Mouse (Mus musculus) liver, embryonic 13.5 days (tissue): ENCODE data around the gene BC030867. TPM values are rescaled to one million over a fixed set of nuclear protein-coding genes. Genes with fewer than 3 reads are reported as not detected.

Source experiments
- ATAC-seq: fragments of 200-750 bp; cut with Nextera tagmentation; 2 replicates; pipeline ENCODE4 v1.8.0; 2017; ENCODE audit warnings: low read depth, mild to moderate bottlenecking, moderate number of reproducible peaks, moderate library complexity
- DNase-seq: peaks from one replicate; pipeline ENCODE4 v3.0.0; 2022
- H3K27ac ChIP-seq: fragments of 300-500 bp; sonication (generic); 2 replicates; pipeline ENCODE4 v1.5.1; 2015; ENCODE audit warnings: moderate library complexity, mild to moderate bottlenecking, inconsistent platforms
- H3K27me3 ChIP-seq: fragments of 300-500 bp; sonication (generic); 2 replicates; pipeline ENCODE4 v1.6.1; 2015; ENCODE audit warnings: mild to moderate bottlenecking, inconsistent platforms
- H3K36me3 ChIP-seq: fragments of 300-500 bp; sonication (generic); 2 replicates; pipeline ENCODE4 v1.6.1; 2015; ENCODE audit warnings: mild to moderate bottlenecking, inconsistent platforms
- H3K4me1 ChIP-seq: fragments of 300-500 bp; sonication (generic); replicated peaks from 2 replicates; pipeline ENCODE4 v1.6.1; 2015; ENCODE audit warnings: inconsistent platforms
- H3K4me2 ChIP-seq: fragments of 300-500 bp; sonication (generic); 2 replicates; pipeline ENCODE4 v1.6.1; 2015; ENCODE audit warnings: inconsistent platforms, mild to moderate bottlenecking, moderate library complexity
- H3K4me3 ChIP-seq: fragments of 300-500 bp; sonication (generic); replicated peaks from 2 replicates; pipeline ENCODE4 v1.5.1; 2015; ENCODE audit warnings: mild to moderate bottlenecking, inconsistent platforms
- H3K9ac ChIP-seq: fragments of 300-500 bp; sonication (generic); 2 replicates; pipeline ENCODE4 v1.6.1; 2015; ENCODE audit warnings: mild to moderate bottlenecking, inconsistent platforms
- H3K9me3 ChIP-seq: fragments of 300-500 bp; sonication (generic); replicated peaks from 2 replicates; pipeline ENCODE4 v1.6.1; 2016; ENCODE audit warnings: inconsistent platforms
- WGBS: fragments of 180-500 bp; shearing (Covaris S2); methylation state at CpG from one replicate; pipeline ENCODE4 v1.1.7; 2015; ENCODE audit not compliant: insufficient replicate concordance; 5-methylcytosine and 5-hydroxymethylcytosine counted together
- microRNA-seq: library from miRNA; unstranded; fragments of <30 nt; microRNA quantifications from one replicate; pipeline ENCODE4, GENCODE M21; 2016
- polyA plus RNA-seq: library from polyadenylated mRNA; unstranded; fragments of >200 nt; fragmentation: Nextera tagmentation; extraction: Ambion mirVana; gene quantifications from 2 replicates; pipeline ENCODE4 v1.2.1, GENCODE M21; 2015

The BC030867 gene
- polyA plus RNA-seq, 1 experiment from 2014 or later, result 14.6 TPM

DNA sequence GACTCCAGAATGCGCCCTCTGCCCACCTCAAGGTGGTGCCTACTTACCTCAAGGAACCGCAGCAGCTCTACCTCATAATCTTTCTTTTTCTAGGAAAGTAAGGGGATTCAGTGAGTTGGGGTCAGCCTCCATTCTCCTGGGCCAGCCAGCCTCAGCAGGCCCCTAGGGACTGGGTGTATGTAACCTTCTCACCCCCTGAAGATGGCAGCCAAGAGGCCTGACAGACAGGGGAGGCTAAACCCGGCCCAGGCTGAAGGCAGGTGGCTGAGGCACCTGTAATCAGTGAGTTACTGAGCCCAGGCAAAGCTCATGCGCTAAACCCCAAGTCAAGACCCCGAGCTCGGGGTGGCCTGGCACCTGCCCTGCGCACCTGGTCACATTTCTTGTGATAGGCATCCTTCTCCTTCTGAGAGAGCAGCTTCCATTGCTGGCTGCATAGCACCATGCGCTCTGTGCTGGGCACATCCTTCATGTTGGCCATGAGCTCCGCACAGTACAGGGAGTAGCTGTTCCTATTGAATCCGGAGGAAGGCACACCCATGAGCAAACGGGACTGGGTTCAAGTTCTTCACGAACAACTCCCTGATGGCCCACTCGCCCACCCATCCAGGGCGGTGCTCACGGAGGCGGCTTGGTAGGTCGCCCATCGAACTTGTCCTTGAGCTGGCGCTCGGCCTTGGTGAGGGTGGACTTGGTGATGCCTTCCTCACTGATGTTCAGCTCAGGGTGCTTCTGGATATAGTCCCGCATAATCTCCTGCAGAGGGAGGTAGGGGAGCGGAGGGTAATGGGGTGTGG lies 61.3 kb downstream of the BC030867 start:
- Histone ChIP-seq H3K36me3 (peaks cover 97% of the 10 kb centered on the region), H3K4me1 (peaks cover 78% of the 10 kb centered on the region), H3K9me3 (no peaks in the 10 kb centered on the region), H3K4me3 (peak overlapping the region; percentile 61), H3K27ac (peak overlapping the region; percentile 84), H3K9ac (peak overlapping the region; percentile 72), H3K4me2 (peak overlapping the region; percentile 82), H3K27me3 (no peaks in the 10 kb centered on the region)
- no peak for DNase-seq
- WGBS, result 71% methylated on average over 22 of the region's 22 CpGs
- ATAC-seq, result no peak

DNA sequence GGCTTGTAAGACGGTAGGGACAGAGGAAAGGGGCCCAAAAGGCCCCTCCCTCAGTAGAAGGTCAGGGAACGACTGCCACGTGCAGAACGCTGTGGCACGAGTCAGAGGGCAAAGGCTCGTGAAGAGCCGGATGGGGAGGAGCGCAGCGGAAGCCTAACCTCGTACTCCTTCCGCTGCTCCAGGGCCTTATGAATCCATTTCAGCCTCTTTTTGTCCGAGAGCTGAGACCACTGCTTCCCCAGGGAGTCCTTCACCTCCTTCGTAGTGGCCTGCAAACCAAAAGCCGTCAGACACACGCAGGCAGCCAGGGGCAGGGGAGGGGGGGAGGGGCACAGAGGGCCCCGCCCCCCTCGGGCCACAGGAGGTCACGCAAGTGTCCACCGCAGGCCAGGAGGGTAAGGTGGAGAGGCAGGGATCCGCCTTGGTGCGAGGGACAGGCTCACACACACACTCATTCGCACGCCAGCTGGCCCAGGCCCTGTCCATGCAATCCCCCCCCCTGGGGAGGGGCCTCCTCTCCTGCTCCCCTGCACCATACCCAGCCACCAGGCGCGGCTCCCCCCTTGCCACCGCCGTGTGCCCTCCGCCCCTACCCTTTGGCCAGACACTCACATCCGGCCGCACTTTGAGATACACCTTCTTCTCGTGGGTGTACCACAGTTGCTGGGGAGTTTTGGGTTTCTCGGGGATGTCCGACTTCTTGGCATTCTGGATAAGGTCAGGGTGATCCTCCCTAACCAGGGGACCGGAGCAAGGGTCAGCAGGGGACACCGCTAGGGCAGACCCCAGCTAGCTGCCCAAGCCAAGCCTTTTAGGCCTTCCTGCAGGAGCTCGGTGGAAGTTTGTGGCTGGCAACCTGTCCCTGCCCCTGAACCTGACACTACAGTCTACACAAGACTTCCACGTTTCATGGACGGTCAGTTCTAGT lies 62.4 kb downstream of the BC030867 start:
- DNase-seq (no peak), ATAC-seq (peak; percentile 2; the same call in 1 of the 2 replicates)
- H3K9ac ChIP-seq, result peak overlapping the region; percentile 72
- peak overlapping the region; percentile 61 for H3K4me3 ChIP-seq
- H3K4me2 ChIP-seq, result peak overlapping the region; percentile 82
- peaks cover 96% of the 10 kb centered on the region for H3K36me3 ChIP-seq
- peaks cover 85% of the 10 kb centered on the region for H3K4me1 ChIP-seq
- H3K27me3 ChIP-seq, result no peaks in the 10 kb centered on the region
- peak overlapping the region; percentile 84 for H3K27ac ChIP-seq
- WGBS, result 48% methylated on average over 36 of the region's 38 CpGs
- H3K9me3 ChIP-seq, result no peaks in the 10 kb centered on the region

- Histone ChIP-seq H3K36me3 (peaks cover 87% of the 10 kb centered on the region), H3K9ac (0 out of 2 replicates have a peak overlapping the region, but pooled peaks have one; percentile 33), H3K4me2 (0 out of 2 replicates have a peak overlapping the region, but pooled peaks have one; percentile 2), H3K4me3 (no peak overlapping the region), H3K27ac (peak overlapping the region; percentile 84), H3K9me3 (no peaks in the 10 kb centered on the region), H3K27me3 (no peaks in the 10 kb centered on the region), H3K4me1 (peaks cover 89% of the 10 kb centered on the region)
- DNase-seq (no peak), ATAC-seq (no peak)
- WGBS, result 84% methylated on average over 4 of the region's 4 CpGs
These were observed 63.3 kb downstream of the BC030867 start for GRCm38 (mm10) chr11:102311966-102312365.

DNA sequence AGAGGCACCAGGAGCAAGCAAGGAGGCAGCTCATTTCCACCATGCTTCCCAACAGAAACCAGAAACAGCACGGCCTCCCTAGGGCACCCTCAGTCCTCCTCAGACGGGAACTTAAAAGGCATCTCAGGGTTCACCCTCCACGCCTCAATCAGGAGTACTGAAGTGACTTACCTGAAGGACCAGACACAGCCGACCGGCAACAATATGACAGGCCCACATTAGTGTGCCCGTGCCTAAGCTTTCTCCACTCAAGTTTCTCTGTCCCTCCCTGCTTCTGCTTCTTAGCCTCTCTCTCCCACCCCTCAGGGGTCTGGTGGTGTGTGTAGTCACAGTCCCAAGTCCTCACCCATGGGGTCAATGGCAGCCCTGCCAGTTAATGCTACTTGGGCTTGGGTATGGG lies 63.9 kb downstream of the BC030867 start:
- WGBS, result 86% methylated on average over 6 of the region's 6 CpGs
- Histone ChIP-seq H3K27ac (peak overlapping the region; percentile 84; the same call in 1 of the 2 replicates), H3K27me3 (no peaks in the 10 kb centered on the region), H3K9ac (peak overlapping the region; percentile 33; the same call in 1 of the 2 replicates), H3K4me2 (no peak overlapping the region), H3K4me3 (no peak overlapping the region), H3K9me3 (no peaks in the 10 kb centered on the region), H3K36me3 (peaks cover 80% of the 10 kb centered on the region), H3K4me1 (peaks cover 88% of the 10 kb centered on the region)
- DNase-seq (no peak), ATAC-seq (no peak)

- Histone ChIP-seq H3K9ac (peak overlapping the region; percentile 100), H3K27ac (no peak overlapping the region; the same call in 1 of the 2 replicates), H3K4me2 (0 out of 2 replicates have a peak overlapping the region, but pooled peaks have one; percentile 10), H3K27me3 (no peaks in the 10 kb centered on the region), H3K36me3 (peaks cover 66% of the 10 kb centered on the region), H3K9me3 (no peaks in the 10 kb centered on the region), H3K4me3 (no peak overlapping the region), H3K4me1 (peaks cover 71% of the 10 kb centered on the region)
- DNase-seq, result no peak
- ATAC-seq, result no peak
- 74% methylated on average over 12 of the region's 12 CpGs for WGBS
These were observed 65.6 kb downstream of the BC030867 start for GRCm38 (mm10) chr11:102314321-102314720.

Small RNA genes within 50 kb of the gene (microRNA-seq; reads per million reads assigned to microRNA genes)
- 2.9 reads per million, percentile 3 among the genes with 10 or more reads in this experiment for gene Mir8101

Other genes starting within 250 kb of the BC030867 start
- gene Mpp3, start 220.4 kb upstream of the BC030867 start, polyA plus RNA-seq, result 0.24 and 0.36 TPM in 2 replicates
- gene Cd300lg, start 207.4 kb upstream of the BC030867 start, polyA plus RNA-seq, result 0.51 and 0.63 TPM in 2 replicates
- gene Mpp2, start 160.4 kb upstream of the BC030867 start, polyA plus RNA-seq, result 10.2 and 13.3 TPM in 2 replicates
- gene Ppy, start 147.6 kb upstream of the BC030867 start, polyA plus RNA-seq, result not detected in 2 replicates
- gene Pyy, start 141.1 kb upstream of the BC030867 start, polyA plus RNA-seq, result not detected in 2 replicates
- gene Nags, start 103.4 kb upstream of the BC030867 start, polyA plus RNA-seq, result 8.7 and 11.2 TPM in 2 replicates
- 12.8 and 14.3 TPM in 2 replicates for gene Tmem101, start 92.5 kb upstream of the BC030867 start, polyA plus RNA-seq
- 92.6 and 95.3 TPM in 2 replicates for gene Lsm12, start 63.6 kb upstream of the BC030867 start, polyA plus RNA-seq
- gene G6pc3, start 59.3 kb upstream of the BC030867 start, polyA plus RNA-seq, result 14.0 and 14.4 TPM in 2 replicates
- 12.8 and 12.9 TPM in 2 replicates for gene Hdac5, start 18.7 kb upstream of the BC030867 start, polyA plus RNA-seq
- gene Asb16, start 19.9 kb downstream of the BC030867 start, polyA plus RNA-seq, result 0.06 and 0.08 TPM in 2 replicates
- 22.8 and 24.9 TPM in 2 replicates for gene Tmub2, start 36.0 kb downstream of the BC030867 start, polyA plus RNA-seq
- 4.6 and 4.9 TPM in 2 replicates for gene Atxn7l3, start 47.7 kb downstream of the BC030867 start, polyA plus RNA-seq
- gene Ubtf, start 70.9 kb downstream of the BC030867 start, polyA plus RNA-seq, result 70.0 and 81.5 TPM in 2 replicates
- 734 and 914 TPM in 2 replicates for gene Slc4a1, start 117.3 kb downstream of the BC030867 start, polyA plus RNA-seq
- gene Rundc3a, start 144.5 kb downstream of the BC030867 start, polyA plus RNA-seq, result 1.5 and 1.7 TPM in 2 replicates
- 388 and 390 TPM in 2 replicates for gene Slc25a39, start 159.1 kb downstream of the BC030867 start, polyA plus RNA-seq
- 59.5 and 63.3 TPM in 2 replicates for gene Grn, start 181.4 kb downstream of the BC030867 start, polyA plus RNA-seq
- gene Fam171a2, start 198.8 kb downstream of the BC030867 start, polyA plus RNA-seq, result 0.25 and 0.41 TPM in 2 replicates
- gene Itga2b, start 221.2 kb downstream of the BC030867 start, polyA plus RNA-seq, result 41.8 and 45.1 TPM in 2 replicates